ENCODE assay signal across 8 mouse cellular contexts in genomic region chr7:132859042-132859958, GRCm38 (mm10). TPM values are rescaled to one million over a fixed set of nuclear protein-coding genes. Genes with fewer than 3 reads are reported as not detected.
A peak's percentile ranks its signal among the peaks of the same experiment; 100 is the strongest.
DNase-seq lines count a peak whose midpoint lies in the region; ATAC-seq lines count a peak whose summit lies in the region.

Gene Abraxas2, plus strand, starts transcription at chr7:132859225.

- ATAC-seq in erythroblast, adult 5-6 weeks (replicated peaks; ENCODE audit: low FRiP score, poor library complexity, severe bottlenecking), result peak; percentile 99
- ATAC-seq in kidney, embryonic 15.5 days (replicated peaks; ENCODE audit: low FRiP score), result peak; percentile 96
- ATAC-seq in monocyte, adult 5-6 weeks (replicated peaks; ENCODE audit: insufficient number of reproducible peaks, low FRiP score, low TSS enrichment, poor library complexity, severe bottlenecking), result peak; percentile 98

- peak within 1 kb of the TSS; percentile 64 for H3K4me2 ChIP-seq in kidney, embryonic 15.5 days

- peaks cover 10% of the 10 kb centered on the region for H3K4me1 ChIP-seq in heart, embryonic 10.5 days
- H3K4me1 ChIP-seq in kidney, embryonic 15.5 days, result peaks cover 15% of the 10 kb centered on the region

- under 1% methylated on average over 53 of the region's 53 CpGs for WGBS in heart, embryonic 10.5 days
- under 1% methylated on average over 53 of the region's 53 CpGs for WGBS in kidney, embryonic 15.5 days

- peak within 1 kb of the TSS; percentile 100 for H3K4me3 ChIP-seq in heart, embryonic 10.5 days
- H3K4me3 ChIP-seq in kidney, embryonic 15.5 days (replicated peaks), result peak within 1 kb of the TSS; percentile 81

- no peaks in the 10 kb centered on the region for H3K27me3 ChIP-seq in heart, embryonic 10.5 days (ENCODE audit: insufficient read depth, poor library complexity, severe bottlenecking)
- H3K27me3 ChIP-seq in kidney, embryonic 15.5 days, result no peaks in the 10 kb centered on the region

- H3K36me3 ChIP-seq in heart, embryonic 10.5 days, result no peaks in the 10 kb centered on the region
- H3K36me3 ChIP-seq in kidney, embryonic 15.5 days, result no peaks in the 10 kb centered on the region

- peak within 1 kb of the TSS; percentile 94 for H3K9ac ChIP-seq in kidney, embryonic 15.5 days

- H3K9me3 ChIP-seq in heart, embryonic 10.5 days, result no peaks in the 10 kb centered on the region
- no peaks in the 10 kb centered on the region for H3K9me3 ChIP-seq in kidney, embryonic 15.5 days (replicated peaks)

- peak; percentile 93 to 96 for DNase-seq in B cell, adult 2 months
- DNase-seq in brain, adult 2 months (ENCODE audit: low read depth, low spot score), result peak; percentile 96
- peak; percentile 96 for DNase-seq in heart, embryonic 10.5 days (ENCODE audit: low spot score)
- peak; percentile 92 for DNase-seq in liver
- DNase-seq in spleen, postnatal 4 days (ENCODE audit: low spot score in 2 of 2), result peak; percentile 90 to 94

- peak within 1 kb of the TSS; percentile 97 for H3K27ac ChIP-seq in heart, embryonic 10.5 days
- peak within 1 kb of the TSS; percentile 86 for H3K27ac ChIP-seq in kidney, embryonic 15.5 days

RNA-seq across cellular contexts. Expression of gene Abraxas2, which starts in this region (rescaled TPM):
- 14.6 and 15.3 TPM in 2 replicates for total RNA-seq in erythroblast, adult 5-6 weeks (2015; ENCODE audit: low replicate concordance)
- total RNA-seq in erythroblast, adult 5-6 weeks (2017; ENCODE audit: low replicate concordance), result 7.2 and 10.6 TPM in 2 replicates
- polyA plus RNA-seq in heart, embryonic 10.5 days (2016; fragmentation: Nextera tagmentation; extraction: Ambion mirVana), result 26.9 and 28.0 TPM in 2 replicates
- 39.0 and 41.4 TPM in 2 replicates for polyA plus RNA-seq in kidney, embryonic 15.5 days (2015; fragmentation: Nextera tagmentation; extraction: Ambion mirVana)
- 47.0 to 82.9 TPM (median 61.5 TPM) in 3 replicates for total RNA-seq in monocyte, adult 5-6 weeks (2017)

Comparison
In these comparisons a context has a peak if more than half of its experiments do, and no peak if none do; other contexts are left out.
1. Peak in every context shown above with its lines: DNase-seq, ATAC-seq, H3K4me3 ChIP-seq and H3K27ac ChIP-seq.